Mouse (Mus musculus) lung, embryonic 16.5 days (tissue): ENCODE results near the gene Bad. TPM values are rescaled to one million over a fixed set of nuclear protein-coding genes. Genes with fewer than 3 reads are reported as not detected.
"Not testable (repeated sequence)": the region's sequence is repeated elsewhere in the genome, so short reads cannot be mapped to it uniquely, and the experiment has no call there.

Experiments used
- ATAC-seq: fragments of 200-750 bp; cut with Nextera tagmentation; 2 replicates; pipeline ENCODE4 v1.8.0; 2017; ENCODE audit warnings: low read depth, mild to moderate bottlenecking, moderate library complexity
- H3K27ac ChIP-seq: fragments of 300-500 bp; sonication (generic); 2 replicates; pipeline ENCODE4 v1.5.1; 2014; ENCODE audit warnings: mild to moderate bottlenecking, control low read depth, low read length
- H3K27me3 ChIP-seq: fragments of 300-500 bp; sonication (generic); 2 replicates; pipeline ENCODE4 v1.6.1; 2014; ENCODE audit warnings: low read depth, low read length, mixed read lengths; ENCODE audit not compliant: control insufficient read depth, insufficient read depth
- H3K36me3 ChIP-seq: fragments of 300-500 bp; sonication (generic); 2 replicates; pipeline ENCODE4 v1.6.1; 2014; ENCODE audit warnings: low read length; ENCODE audit not compliant: control insufficient read depth, insufficient read depth
- H3K4me1 ChIP-seq: fragments of 300-500 bp; sonication (generic); replicated peaks from 2 replicates; pipeline ENCODE4 v1.6.1; 2014; ENCODE audit warnings: low read length, mixed read lengths; ENCODE audit not compliant: control insufficient read depth, insufficient read depth
- H3K4me2 ChIP-seq: fragments of 300-500 bp; sonication (generic); 2 replicates; pipeline ENCODE4 v1.6.1; 2014; ENCODE audit warnings: low read depth, low read length, control low read depth
- H3K4me3 ChIP-seq: fragments of 300-500 bp; sonication (generic); 2 replicates; pipeline ENCODE4 v1.5.1; 2014; ENCODE audit warnings: mild to moderate bottlenecking, low read length, control low read depth
- H3K9ac ChIP-seq: fragments of 300-500 bp; sonication (generic); 2 replicates; pipeline ENCODE4 v1.6.1; 2014; ENCODE audit warnings: low read length, control low read depth
- H3K9me3 ChIP-seq: fragments of 300-500 bp; sonication (generic); 2 replicates; pipeline ENCODE4 v1.6.1; 2016; ENCODE audit warnings: low read length; ENCODE audit not compliant: control insufficient read depth
- WGBS: fragments of 180-500 bp; shearing (Covaris S2); extraction: QIAGEN DNeasy Blood & Tissue Kit; methylation state at CpG from one replicate; pipeline ENCODE4 v1.1.7; 2014; 5-methylcytosine and 5-hydroxymethylcytosine counted together
- polyA plus RNA-seq: library from polyadenylated mRNA; unstranded; fragments of >200 nt; fragmentation: Nextera tagmentation; extraction: Ambion mirVana; gene quantifications from 2 replicates; pipeline ENCODE4 v1.2.1, GENCODE M21; 2015

The Bad gene
- polyA plus RNA-seq, 1 experiment from 2014 or later, result 82.5 TPM

DNA sequence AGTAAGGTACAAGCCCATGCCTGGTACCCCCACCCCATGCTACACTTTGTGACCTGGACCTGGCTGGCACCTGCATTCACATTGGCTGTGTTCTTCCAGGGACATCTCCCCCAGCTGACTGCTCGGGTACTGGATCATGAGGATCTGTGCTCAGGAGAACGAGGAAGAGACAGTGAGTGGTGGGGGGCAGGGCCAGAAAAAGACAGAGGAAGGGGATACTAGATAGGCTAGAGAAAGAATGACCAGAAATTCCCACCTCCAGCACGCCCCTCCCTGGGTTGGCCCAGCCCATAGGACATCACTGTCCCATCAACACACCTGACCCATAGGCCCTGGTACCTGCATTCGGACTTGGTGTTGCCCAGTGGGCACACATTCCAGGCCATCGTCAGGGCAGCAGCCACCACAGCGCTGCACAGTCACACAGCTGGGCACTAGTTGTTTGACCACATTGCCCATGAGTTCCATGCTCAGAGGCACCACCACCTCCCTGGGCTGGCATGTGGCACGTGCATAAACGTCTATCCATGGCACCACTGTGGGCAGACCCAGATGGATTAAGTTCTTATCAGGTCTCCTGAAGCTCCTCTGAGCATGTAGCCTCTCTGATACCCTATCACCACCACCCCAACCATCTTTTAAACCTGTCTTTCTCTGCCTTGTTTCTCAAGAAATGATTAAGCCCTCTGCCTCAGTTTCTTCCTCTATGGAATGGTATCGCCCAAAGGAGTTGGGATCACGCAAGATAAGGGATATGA is 44.5 kb downstream of the Bad start:
- Histone ChIP-seq H3K4me3 (peak overlapping the region; percentile 86), H3K36me3 (peaks cover 11% of the 10 kb centered on the region), H3K4me2 (peak overlapping the region; percentile 67), H3K9ac (peak overlapping the region; percentile 89), H3K9me3 (no peaks in the 10 kb centered on the region), H3K27ac (peak overlapping the region; percentile 74; the same call in 1 of the 2 replicates), H3K27me3 (no peaks in the 10 kb centered on the region), H3K4me1 (peaks cover 19% of the 10 kb centered on the region)
- ATAC-seq, result no peak
- WGBS, result 73% methylated on average over 10 of the region's 10 CpGs

DNA sequence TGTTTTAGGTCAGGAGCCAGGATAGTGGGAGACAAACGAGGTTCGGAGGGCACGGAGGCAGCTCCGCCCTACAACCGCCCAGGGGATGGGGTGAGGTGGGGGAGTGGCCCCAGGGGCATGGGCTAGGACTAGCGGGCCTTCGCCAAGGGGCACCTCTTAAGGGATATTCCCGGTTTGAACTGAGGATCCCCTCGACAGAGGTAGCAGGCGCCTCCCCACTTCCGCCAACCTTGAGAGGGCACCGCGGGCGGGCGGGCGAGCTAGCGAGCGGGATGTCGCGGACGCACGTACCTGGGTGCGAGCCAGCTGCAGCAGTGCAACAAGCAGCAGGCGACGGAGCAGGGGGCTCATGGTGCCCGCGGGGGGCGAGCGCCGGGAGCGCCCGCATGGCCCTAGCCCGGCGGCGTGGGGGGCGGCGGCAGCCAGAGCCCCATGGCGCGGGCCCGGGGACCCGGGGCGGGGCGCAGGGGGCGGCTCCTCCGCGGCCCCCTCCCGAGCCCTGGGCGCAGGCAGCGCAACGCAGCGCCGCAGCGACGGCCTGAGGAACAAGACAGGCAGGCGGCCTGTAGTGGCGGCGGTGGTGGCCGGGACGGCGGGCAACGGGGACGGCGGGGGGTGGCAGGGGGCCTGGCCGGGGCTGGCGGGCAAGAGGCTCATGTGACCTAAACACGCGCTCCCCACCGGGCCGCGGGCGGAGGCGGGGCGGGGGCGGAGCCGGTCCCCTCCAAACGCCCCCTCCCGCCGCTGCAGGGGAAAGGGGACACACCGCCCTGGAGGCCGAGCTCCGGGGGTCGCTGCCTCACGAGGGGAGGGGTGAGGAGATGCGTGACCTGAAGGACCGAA is 45.6 kb downstream of the Bad start, which contains the start of gene Vegfb:
Gene Vegfb (minus strand): TSS at position 591 of the 843 bp plus-strand sequence.
- peak; percentile 68 for ATAC-seq
- peak within 1 kb of the TSS; percentile 89 for H3K9ac ChIP-seq
- H3K4me2 ChIP-seq, result peak within 1 kb of the TSS; percentile 67
- H3K27ac ChIP-seq, result peak within 1 kb of the TSS; percentile 74
- peaks cover 11% of the 10 kb centered on the region for H3K36me3 ChIP-seq
- WGBS, result under 1% methylated on average over 44 of the region's 85 CpGs
- no peaks in the 10 kb centered on the region for H3K9me3 ChIP-seq
- H3K4me3 ChIP-seq, result peak within 1 kb of the TSS; percentile 86
- no peaks in the 10 kb centered on the region for H3K27me3 ChIP-seq
- peaks cover 15% of the 10 kb centered on the region for H3K4me1 ChIP-seq

DNA sequence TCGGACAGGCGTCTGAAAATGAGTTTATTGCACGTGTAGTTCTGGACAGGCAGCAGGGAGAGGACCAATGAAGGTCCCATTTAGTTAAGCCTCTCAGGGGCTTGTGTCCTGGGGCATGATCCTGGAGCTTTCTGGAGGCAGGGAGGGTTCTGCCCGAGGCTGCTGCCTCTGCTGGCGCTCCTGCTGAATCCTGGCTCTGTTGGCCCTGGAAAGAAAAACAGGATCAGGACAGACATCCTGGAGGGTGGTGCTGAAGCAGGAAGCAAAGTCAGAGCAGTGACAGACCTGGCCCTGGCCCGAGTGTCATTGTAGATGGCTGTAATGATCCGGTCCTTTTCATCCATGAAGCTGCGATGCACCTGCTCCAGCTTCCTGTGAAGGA is 46.2 kb downstream of the Bad start:
- ATAC-seq, result no peak; the same call in 1 of the 2 replicates
- peak overlapping the region; percentile 89 for H3K9ac ChIP-seq
- H3K27ac ChIP-seq, result peak overlapping the region; percentile 74
- no peaks in the 10 kb centered on the region for H3K27me3 ChIP-seq
- peaks cover 16% of the 10 kb centered on the region for H3K4me1 ChIP-seq
- peak overlapping the region; percentile 86 for H3K4me3 ChIP-seq
- peak overlapping the region; percentile 67 for H3K4me2 ChIP-seq
- H3K9me3 ChIP-seq, result no peaks in the 10 kb centered on the region
- H3K36me3 ChIP-seq, result peaks cover 11% of the 10 kb centered on the region
- WGBS, result 4% methylated on average over 8 of the region's 8 CpGs

DNA sequence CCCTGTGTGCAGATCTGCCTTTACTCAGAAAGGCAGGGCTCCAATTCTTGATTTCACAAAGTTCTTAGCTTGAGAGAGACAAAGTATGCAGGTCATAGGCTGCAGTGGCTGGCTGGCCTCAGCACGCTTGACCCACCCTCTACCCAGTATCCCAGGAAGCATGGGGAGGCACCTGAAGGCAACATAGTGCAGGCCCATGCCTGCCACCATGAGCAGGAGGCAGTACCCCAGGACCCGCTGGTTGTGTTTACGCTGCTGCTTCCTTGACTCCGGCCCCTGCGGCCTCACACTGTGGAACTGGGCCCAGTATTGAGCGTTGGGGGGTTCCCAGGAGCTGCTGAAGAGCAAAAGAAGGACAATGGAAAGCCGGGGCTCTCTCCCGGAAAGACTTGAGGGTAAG is 47.6 kb downstream of the Bad start:
- no peaks in the 10 kb centered on the region for H3K27me3 ChIP-seq
- 77% methylated on average over 8 of the region's 8 CpGs for WGBS

DNA sequence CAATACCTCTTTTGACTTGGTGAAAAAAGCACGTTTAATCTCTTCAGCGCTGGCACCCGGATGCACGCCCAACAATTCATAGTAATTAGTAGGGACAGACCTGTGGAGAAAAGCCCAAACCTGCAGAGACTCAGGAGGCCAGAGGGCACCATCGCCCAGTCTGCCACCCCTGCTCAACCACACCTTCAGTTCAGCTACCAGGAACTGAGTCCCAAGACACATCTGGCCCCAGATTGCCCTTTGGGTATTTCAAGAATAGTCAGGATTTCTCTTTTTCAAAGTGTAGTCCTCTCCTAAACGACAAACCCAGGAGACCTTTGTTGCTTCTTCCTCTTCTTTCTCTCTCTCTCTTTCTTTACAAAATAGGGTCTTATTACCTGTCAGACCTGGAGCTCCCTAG is 49.1 kb downstream of the Bad start:
- Histone ChIP-seq H3K27ac (no peak overlapping the region), H3K4me2 (no peak overlapping the region), H3K9me3 (no peaks in the 10 kb centered on the region), H3K4me1 (peaks cover 33% of the 10 kb centered on the region), H3K9ac (no peak overlapping the region), H3K36me3 (no peaks in the 10 kb centered on the region), H3K27me3 (no peaks in the 10 kb centered on the region), H3K4me3 (no peak overlapping the region)
- ATAC-seq, result no peak
- 88% methylated on average over 6 of the region's 6 CpGs for WGBS

More for the DNA sequence above, 47.6 kb downstream of the Bad start:
- Histone ChIP-seq H3K36me3 (peaks cover 8% of the 10 kb centered on the region), H3K4me2 (no peak overlapping the region), H3K9me3 (no peaks in the 10 kb centered on the region), H3K4me3 (no peak overlapping the region), H3K9ac (no peak overlapping the region), H3K4me1 (peaks cover 23% of the 10 kb centered on the region), H3K27ac (no peak overlapping the region)
- ATAC-seq, result no peak

DNA sequence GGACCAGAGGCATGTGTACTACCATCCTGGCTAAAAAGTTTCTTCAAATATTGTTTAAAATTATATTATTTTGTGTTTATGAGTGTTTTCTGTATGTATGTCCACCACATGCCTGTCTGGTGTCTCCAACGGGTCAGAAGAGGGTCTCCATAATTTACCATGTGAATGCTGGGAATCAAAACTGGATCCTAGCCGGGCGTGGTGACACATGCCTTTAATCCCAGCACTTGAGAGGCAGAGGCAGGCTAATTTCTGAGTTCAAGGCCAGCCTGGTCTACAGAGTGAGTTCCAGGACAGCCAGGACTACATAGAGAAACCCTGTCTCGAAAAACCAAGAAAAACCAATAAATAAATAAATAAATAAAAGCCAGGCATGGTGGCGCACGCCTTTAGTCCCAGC is 49.5 kb downstream of the Bad start:
- 94% methylated on average over 6 of the region's 6 CpGs for WGBS

DNA sequence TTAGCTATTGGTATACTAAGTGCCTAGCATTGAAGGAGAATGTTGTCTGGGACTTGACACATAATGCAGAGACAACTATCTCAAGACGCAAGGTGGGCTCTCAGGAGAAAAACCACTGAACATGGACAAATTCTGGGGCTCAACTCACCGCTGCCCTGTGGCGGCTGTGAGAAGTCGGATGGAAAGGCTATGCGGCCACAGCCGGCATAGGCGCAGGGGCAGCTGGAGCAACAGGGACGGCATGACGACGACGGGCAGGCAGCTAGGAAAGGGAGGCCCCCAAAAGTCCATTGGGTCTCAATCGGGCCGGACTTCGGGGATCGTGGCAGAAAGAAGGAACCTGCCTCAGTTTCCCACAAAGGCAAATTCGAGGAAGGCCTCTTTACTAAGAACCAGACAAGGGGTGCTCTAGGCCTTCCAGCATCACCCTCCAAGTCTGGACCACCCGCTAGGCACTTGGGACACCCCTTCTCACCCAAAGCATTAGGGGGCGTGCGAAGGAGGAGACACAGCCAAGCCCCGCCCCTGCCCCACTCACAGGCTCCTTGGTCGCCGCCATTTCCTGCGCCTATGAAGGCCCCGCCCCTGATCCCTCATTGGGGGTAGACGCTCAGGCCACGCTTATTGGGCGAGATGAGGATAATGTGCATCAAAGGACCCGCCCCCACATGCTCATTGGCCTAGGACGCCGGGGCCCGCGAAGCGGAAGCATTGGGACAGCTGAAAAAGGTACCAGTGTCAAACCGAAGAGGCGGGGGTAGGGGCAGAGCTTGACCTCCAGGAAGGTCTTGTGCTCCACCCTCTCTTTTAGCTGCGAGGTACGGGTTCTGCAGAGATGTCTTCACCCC is 50.6 kb downstream of the Bad start, which contains the start of gene Dnajc4:
Gene Dnajc4 (minus strand): TSS at position 562 of the 848 bp plus-strand sequence.
- Histone ChIP-seq H3K9me3 (no peaks in the 10 kb centered on the region), H3K27me3 (no peaks in the 10 kb centered on the region), H3K4me2 (peak within 1 kb of the TSS; percentile 98), H3K4me3 (peak within 1 kb of the TSS; percentile 62), H3K4me1 (peaks cover 33% of the 10 kb centered on the region), H3K36me3 (no peaks in the 10 kb centered on the region), H3K9ac (peak within 1 kb of the TSS; percentile 79), H3K27ac (peak within 1 kb of the TSS; percentile 71; the same call in 1 of the 2 replicates)
- ATAC-seq, result peak; percentile 94
- WGBS, result 2% methylated on average over 37 of the region's 37 CpGs

More for the DNA sequence above, 49.5 kb downstream of the Bad start:
- H3K4me2 ChIP-seq, H3K27ac ChIP-seq, H3K36me3 ChIP-seq, ATAC-seq, H3K9me3 ChIP-seq, H3K27me3 ChIP-seq, H3K9ac ChIP-seq, H3K4me3 ChIP-seq: not testable (repeated sequence)
- peaks cover 30% of the 10 kb centered on the region for H3K4me1 ChIP-seq

DNA sequence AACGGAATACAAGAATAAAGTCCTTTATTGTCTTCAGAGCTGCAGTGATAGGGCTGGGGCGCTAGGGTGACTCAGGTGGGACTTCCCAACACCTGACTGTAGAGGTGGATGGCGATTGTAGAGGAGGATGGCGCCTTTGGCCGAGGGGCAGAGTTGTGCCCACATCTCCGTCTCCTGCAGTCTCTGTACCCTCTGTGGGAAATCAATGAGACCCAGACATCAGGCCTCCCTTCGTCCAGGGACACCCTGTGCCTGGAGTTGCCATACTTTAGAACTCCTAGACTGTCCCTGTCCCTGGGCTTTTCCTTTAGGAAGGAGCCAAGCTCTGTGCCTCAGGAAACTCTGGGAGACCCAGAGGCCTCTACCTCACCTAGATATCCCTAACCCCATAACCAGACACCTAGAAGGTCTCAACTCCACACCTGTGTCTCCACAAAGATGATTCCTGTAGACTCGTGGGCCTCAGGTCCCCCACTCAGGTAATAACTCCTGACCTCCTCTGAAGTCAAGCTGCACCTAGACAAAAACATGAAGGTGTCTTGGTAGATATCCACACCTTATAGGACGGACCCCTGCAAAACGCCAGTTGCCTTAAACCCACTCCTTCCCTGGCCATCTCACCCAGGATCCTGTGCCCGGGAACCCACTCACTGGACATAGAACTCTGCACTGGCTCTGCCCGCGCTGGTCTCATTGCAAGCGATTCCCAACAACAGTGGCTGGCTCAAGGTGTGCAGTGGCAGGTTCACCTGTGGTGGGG is 51.5 kb downstream of the Bad start:
- 58% methylated on average over 14 of the region's 14 CpGs for WGBS
- Histone ChIP-seq H3K4me2 (peak overlapping the region; percentile 98), H3K9me3 (no peaks in the 10 kb centered on the region), H3K36me3 (no peaks in the 10 kb centered on the region; the same call in 1 of the 2 replicates), H3K4me1 (peaks cover 31% of the 10 kb centered on the region), H3K27me3 (no peaks in the 10 kb centered on the region), H3K9ac (peak overlapping the region; percentile 61), H3K27ac (0 out of 2 replicates have a peak overlapping the region, but pooled peaks have one; percentile 29), H3K4me3 (peak overlapping the region; percentile 62)
- no peak for ATAC-seq
